Mouse (Mus musculus): ENCODE measurements around the gene Tmx1. TPM values are rescaled to one million over a fixed set of nuclear protein-coding genes. Genes with fewer than 3 reads are reported as not detected.

Gene Tmx1
- polyA plus RNA-seq, 1 experiment from 2014 or later, result 68.6 TPM

DNA sequence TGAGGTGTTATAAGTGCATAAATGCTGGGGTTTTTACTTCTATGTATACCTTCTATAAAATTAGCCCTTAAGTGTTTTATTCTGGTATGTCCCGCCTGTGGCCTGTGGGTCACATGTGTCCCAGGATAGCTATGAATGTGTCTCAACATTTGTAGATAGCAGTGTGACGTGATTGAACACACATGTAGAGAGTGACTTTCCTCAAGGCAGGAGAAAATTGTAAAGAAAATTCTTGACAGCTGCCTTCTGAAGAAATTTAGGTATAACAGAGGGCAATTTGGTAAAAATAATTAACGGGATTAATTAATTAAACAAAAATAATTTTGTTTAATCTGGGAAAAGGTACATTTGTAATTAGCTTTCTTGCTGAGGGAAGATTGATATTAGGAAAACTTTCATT, 22.4 kb downstream of the Tmx1 start:
- Histone ChIP-seq H3K36me3 (ENCODE audit: control insufficient read depth, insufficient read depth, low read length) (no peaks in the 10 kb centered on the region), H3K27ac (ENCODE audit: low read depth) (no peak overlapping the region), H3K4me2 (ENCODE audit: low read length) (no peak overlapping the region), H3K4me3 (ENCODE audit: low read depth, low read length) (no peak overlapping the region), H3K9me3 (ENCODE audit: control insufficient read depth, low read length) (no peaks in the 10 kb centered on the region), H3K27me3 (replicated peaks; ENCODE audit: control insufficient read depth, insufficient read depth, low read length) (no peaks in the 10 kb centered on the region), H3K9ac (ENCODE audit: low read length) (no peak overlapping the region), H3K4me1 (replicated peaks; ENCODE audit: control insufficient read depth, insufficient read depth, low read length) (no peaks in the 10 kb centered on the region)
- WGBS, result 83% methylated on average over 3 of the region's 3 CpGs
- ATAC-seq (replicated peaks; ENCODE audit: low FRiP score, low TSS enrichment, low read depth), result no peak
- DNase-seq (ENCODE audit: low spot score), result no peak

DNA sequence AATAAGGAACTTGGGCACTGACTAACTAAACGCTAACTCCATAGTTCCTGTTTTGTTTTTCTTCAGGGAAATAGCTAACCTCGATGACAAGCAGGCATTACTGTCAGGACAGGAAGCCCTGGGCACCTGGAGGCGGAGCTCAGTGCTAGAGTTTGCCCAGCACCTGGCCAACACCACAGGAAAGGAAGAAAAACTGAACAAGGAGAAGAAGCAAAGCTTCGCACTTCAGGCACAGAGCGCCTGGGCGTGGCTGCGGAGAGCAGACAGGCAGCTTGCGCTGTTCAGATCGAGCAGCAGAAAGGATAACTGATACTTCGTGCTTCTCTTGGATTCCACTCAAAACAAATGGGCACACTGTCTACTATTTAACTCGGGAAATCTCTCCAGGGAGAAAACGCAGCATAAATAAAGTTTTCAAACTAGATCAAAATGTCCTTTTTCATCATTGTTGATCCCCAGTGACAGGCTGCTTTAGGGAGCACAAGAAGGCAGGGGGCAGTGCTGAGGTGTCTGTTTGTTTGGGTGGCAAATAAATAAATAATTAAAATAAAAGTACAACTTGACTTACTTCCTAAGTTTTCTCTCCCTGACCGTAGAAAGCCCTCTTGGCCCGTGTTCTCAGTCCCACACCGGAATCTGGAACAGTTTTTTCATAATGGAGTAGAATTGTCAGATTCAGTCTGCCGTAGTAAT, 24.1 kb downstream of the Tmx1 start:
- Histone ChIP-seq H3K36me3 (ENCODE audit: control insufficient read depth, insufficient read depth, low read length) (no peaks in the 10 kb centered on the region), H3K9ac (ENCODE audit: low read length) (no peak overlapping the region), H3K9me3 (ENCODE audit: control insufficient read depth, low read length) (no peaks in the 10 kb centered on the region), H3K4me2 (ENCODE audit: low read length) (no peak overlapping the region), H3K27me3 (replicated peaks; ENCODE audit: control insufficient read depth, insufficient read depth, low read length) (no peaks in the 10 kb centered on the region), H3K27ac (ENCODE audit: low read depth) (no peak overlapping the region), H3K4me1 (replicated peaks; ENCODE audit: control insufficient read depth, insufficient read depth, low read length) (no peaks in the 10 kb centered on the region), H3K4me3 (ENCODE audit: low read depth, low read length) (no peak overlapping the region)
- ATAC-seq (replicated peaks; ENCODE audit: low FRiP score, low TSS enrichment, low read depth) (no peak), DNase-seq (ENCODE audit: low spot score) (no peak)
- 71% methylated on average over 16 of the region's 16 CpGs for WGBS

DNA sequence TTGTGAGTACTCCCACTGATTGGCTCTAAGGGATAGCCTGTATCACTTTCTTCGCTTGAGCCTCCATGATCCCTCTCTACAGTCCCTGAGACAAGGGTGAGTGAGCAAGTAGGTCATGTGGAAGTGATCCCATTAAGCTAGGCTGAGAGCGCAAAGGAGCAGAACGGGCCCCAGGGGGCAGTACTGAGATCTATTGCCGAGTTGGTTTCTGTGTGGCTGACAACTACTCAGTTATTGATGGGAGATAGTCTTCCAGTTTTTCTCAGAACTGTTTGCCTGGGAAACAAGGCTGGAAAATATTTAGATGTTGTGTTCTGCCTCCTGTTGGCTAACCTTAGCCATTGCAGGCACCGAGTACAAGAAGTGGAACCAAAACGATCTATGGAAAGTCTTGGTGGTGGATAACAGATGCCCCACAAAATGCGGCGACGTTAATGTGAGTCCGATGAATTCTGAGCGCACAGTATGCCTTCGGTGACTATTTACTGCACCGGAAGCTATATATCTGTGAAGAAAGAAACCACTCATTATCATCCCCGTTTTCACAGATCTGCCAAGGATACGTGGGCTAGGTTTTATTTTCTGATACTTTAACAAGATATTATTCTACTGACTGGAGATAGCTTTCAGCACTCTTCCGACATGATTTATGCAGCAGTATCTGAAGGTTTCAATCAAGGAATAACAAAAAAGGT, 24.8 kb downstream of the Tmx1 start:
- H3K4me2 ChIP-seq (ENCODE audit: low read length), result no peak overlapping the region
- H3K4me3 ChIP-seq (ENCODE audit: low read depth, low read length), result no peak overlapping the region
- WGBS, result 78% methylated on average over 16 of the region's 16 CpGs

GRCm38 (mm10) chr12:70485956-70486355, 33.1 kb downstream of the Tmx1 start:
- Histone ChIP-seq H3K4me3 (ENCODE audit: low read depth, low read length) (no peak overlapping the region), H3K36me3 (ENCODE audit: control insufficient read depth, insufficient read depth, low read length) (no peaks in the 10 kb centered on the region), H3K4me1 (replicated peaks; ENCODE audit: control insufficient read depth, insufficient read depth, low read length) (no peaks in the 10 kb centered on the region), H3K4me2 (ENCODE audit: low read length) (no peak overlapping the region), H3K27me3 (replicated peaks; ENCODE audit: control insufficient read depth, insufficient read depth, low read length) (no peaks in the 10 kb centered on the region), H3K9ac (ENCODE audit: low read length) (no peak overlapping the region), H3K27ac (ENCODE audit: low read depth) (no peak overlapping the region), H3K9me3 (ENCODE audit: control insufficient read depth, low read length) (no peaks in the 10 kb centered on the region)
- ATAC-seq (replicated peaks; ENCODE audit: low FRiP score, low TSS enrichment, low read depth) (no peak), DNase-seq (ENCODE audit: low spot score) (no peak)
- 86% methylated on average over 7 of the region's 7 CpGs for WGBS

More for the DNA sequence above, 24.8 kb downstream of the Tmx1 start:
- Histone ChIP-seq H3K36me3 (ENCODE audit: control insufficient read depth, insufficient read depth, low read length) (no peaks in the 10 kb centered on the region), H3K9me3 (ENCODE audit: control insufficient read depth, low read length) (no peaks in the 10 kb centered on the region), H3K4me1 (replicated peaks; ENCODE audit: control insufficient read depth, insufficient read depth, low read length) (no peaks in the 10 kb centered on the region), H3K9ac (ENCODE audit: low read length) (no peak overlapping the region), H3K27me3 (replicated peaks; ENCODE audit: control insufficient read depth, insufficient read depth, low read length) (no peaks in the 10 kb centered on the region), H3K27ac (ENCODE audit: low read depth) (no peak overlapping the region)
- DNase-seq (ENCODE audit: low spot score) (no peak), ATAC-seq (replicated peaks; ENCODE audit: low FRiP score, low TSS enrichment, low read depth) (no peak)

DNA sequence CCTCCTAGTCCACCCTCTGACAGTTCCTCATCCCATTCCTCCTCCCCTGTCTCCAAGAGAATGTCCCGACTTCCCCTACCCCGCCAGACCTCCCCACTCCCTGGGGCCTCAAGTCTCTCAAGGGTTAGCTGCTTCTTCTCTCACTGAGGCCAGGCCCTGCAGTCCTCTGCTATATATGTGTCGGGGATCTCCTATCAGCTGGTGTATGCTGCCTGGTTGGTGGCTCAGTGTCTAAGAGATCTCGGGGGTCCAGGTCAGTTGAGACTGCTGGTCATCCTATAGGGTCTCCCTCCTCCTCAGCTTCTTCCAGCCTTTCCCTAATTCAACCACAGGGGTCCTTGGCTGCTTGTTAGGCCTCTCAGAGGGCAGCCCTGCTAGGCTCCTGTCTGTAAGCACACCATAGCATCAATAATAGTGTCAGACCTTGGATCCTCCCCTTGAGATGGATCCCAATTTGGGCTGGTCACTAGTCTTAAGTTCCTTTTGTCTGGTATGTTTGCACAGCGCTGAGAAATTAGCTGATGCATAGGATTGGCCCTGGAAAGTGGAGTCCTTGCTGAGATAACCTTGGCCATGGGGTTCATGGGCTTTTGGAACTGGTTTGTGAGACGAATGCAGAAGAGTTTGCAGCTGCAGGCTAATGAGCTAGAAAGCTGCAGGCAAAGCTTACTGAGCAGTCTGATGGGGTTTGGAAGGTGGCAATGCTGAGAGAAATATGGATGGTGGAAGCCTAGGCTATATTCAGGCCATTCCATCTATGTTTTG, 34.0 kb downstream of the Tmx1 start:
- Histone ChIP-seq H3K9me3 (ENCODE audit: control insufficient read depth, low read length) (no peaks in the 10 kb centered on the region), H3K27ac (ENCODE audit: low read depth) (no peak overlapping the region)

GRCm38 (mm10) chr12:70492441-70492840, 39.5 kb downstream of the Tmx1 start:
- WGBS, result 86% methylated on average over 10 of the region's 10 CpGs
- Histone ChIP-seq H3K36me3 (ENCODE audit: control insufficient read depth, insufficient read depth, low read length) (no peaks in the 10 kb centered on the region), H3K4me3 (ENCODE audit: low read depth, low read length) (no peak overlapping the region), H3K9ac (ENCODE audit: low read length) (no peak overlapping the region), H3K27ac (ENCODE audit: low read depth) (no peak overlapping the region), H3K4me2 (ENCODE audit: low read length) (no peak overlapping the region), H3K9me3 (ENCODE audit: control insufficient read depth, low read length) (no peaks in the 10 kb centered on the region), H3K4me1 (replicated peaks; ENCODE audit: control insufficient read depth, insufficient read depth, low read length) (no peaks in the 10 kb centered on the region), H3K27me3 (replicated peaks; ENCODE audit: control insufficient read depth, insufficient read depth, low read length) (no peaks in the 10 kb centered on the region)
- ATAC-seq (replicated peaks; ENCODE audit: low FRiP score, low TSS enrichment, low read depth) (no peak), DNase-seq (ENCODE audit: low spot score) (no peak)

More for the DNA sequence above, 34.0 kb downstream of the Tmx1 start:
- H3K4me3 ChIP-seq (ENCODE audit: low read depth, low read length), result no peak overlapping the region
- H3K36me3 ChIP-seq (ENCODE audit: control insufficient read depth, insufficient read depth, low read length), result no peaks in the 10 kb centered on the region
- ATAC-seq (replicated peaks; ENCODE audit: low FRiP score, low TSS enrichment, low read depth) (no peak), DNase-seq (ENCODE audit: low spot score) (no peak)
- no peak overlapping the region for H3K9ac ChIP-seq (ENCODE audit: low read length)
- no peaks in the 10 kb centered on the region for H3K4me1 ChIP-seq (replicated peaks; ENCODE audit: control insufficient read depth, insufficient read depth, low read length)
- H3K27me3 ChIP-seq (replicated peaks; ENCODE audit: control insufficient read depth, insufficient read depth, low read length), result no peaks in the 10 kb centered on the region
- WGBS, result 75% methylated on average over 6 of the region's 6 CpGs
- H3K4me2 ChIP-seq (ENCODE audit: low read length), result no peak overlapping the region

DNA sequence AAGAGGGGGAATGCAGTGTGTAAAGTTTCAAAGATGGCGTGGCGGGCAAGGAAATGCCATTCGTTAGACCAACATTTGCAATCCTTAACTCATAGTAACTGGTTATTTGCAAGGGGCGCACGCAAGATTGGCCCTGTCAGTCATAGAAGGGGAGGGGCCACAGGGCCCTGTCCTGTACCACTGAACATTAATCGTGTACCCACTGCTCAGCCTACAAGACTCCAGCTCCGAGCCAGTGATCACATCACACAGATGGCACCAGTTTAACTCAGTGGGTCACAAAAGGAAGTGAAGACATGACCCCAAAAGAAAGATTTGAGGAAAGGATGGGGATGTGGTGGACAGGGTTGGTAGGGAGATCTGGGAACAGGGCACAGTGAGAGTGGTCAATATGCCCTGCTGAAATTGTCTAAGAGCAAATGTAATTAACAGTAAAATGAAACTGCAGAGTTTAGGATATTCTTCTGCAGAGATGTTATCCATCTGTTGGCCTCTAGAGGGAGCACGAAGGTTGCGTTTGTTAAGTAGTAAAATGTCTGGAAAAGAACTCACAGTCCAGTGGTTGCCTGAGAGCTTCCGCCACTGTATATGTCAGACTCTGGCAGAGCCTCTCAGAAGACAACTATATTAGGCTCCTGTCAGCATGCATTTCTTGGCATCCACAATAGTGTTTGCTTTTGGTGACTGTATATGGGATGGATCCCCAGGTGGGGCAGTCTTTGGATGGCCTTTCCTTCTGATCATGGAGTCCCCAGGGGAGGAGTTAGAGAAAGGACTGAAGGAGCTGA, 41.8 kb downstream of the Tmx1 start:
- H3K9ac ChIP-seq (ENCODE audit: low read length), result no peak overlapping the region
- WGBS, result 54% methylated on average over 10 of the region's 10 CpGs
- DNase-seq (ENCODE audit: low spot score) (peak; percentile 67), ATAC-seq (replicated peaks; ENCODE audit: low FRiP score, low TSS enrichment, low read depth) (peak; percentile 66; the same call in 1 of the 2 replicates)
- H3K4me2 ChIP-seq (ENCODE audit: low read length), result no peak overlapping the region
- no peaks in the 10 kb centered on the region for H3K4me1 ChIP-seq (replicated peaks; ENCODE audit: control insufficient read depth, insufficient read depth, low read length)
- no peak overlapping the region for H3K4me3 ChIP-seq (ENCODE audit: low read depth, low read length)
- H3K36me3 ChIP-seq (ENCODE audit: control insufficient read depth, insufficient read depth, low read length), result no peaks in the 10 kb centered on the region
- H3K9me3 ChIP-seq (ENCODE audit: control insufficient read depth, low read length), result 0 out of 2 replicates have a peak, but pooled peaks cover 2% of the 10 kb centered on the region
- H3K27me3 ChIP-seq (replicated peaks; ENCODE audit: control insufficient read depth, insufficient read depth, low read length), result no peaks in the 10 kb centered on the region
- H3K27ac ChIP-seq (ENCODE audit: low read depth), result no peak overlapping the region

DNA sequence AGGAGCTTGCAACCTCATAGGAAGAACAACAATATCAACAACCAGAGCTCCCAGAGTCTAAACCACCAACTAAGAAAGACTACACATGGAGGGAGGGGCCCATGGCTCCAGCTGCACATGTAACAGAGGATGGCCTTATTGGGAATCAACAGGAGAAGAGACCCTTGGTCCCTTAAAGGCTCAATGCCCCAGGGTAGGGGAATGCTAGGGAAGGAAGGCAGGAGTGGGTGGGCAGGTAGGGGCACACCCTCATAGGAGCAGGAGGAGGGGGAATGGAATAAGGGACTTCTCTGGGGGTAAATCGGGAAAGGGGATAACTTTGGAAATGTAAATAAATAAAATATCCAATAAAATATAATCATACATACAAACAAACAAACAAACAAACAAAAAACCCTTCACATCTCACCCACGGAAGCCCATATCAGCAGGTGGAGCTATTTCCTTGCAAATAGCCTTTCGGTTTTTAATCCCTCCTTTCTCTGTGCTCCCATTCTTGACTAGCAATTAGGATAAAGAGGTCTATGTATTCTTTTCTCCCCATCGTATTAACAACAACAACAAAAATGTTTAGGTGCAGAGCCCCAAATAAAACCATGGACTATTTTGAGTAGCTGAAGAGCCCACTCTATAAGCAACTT, 42.5 kb downstream of the Tmx1 start:
- Histone ChIP-seq H3K27ac (ENCODE audit: low read depth) (no peak overlapping the region), H3K4me1 (replicated peaks; ENCODE audit: control insufficient read depth, insufficient read depth, low read length) (no peaks in the 10 kb centered on the region), H3K27me3 (replicated peaks; ENCODE audit: control insufficient read depth, insufficient read depth, low read length) (no peaks in the 10 kb centered on the region), H3K4me2 (ENCODE audit: low read length) (no peak overlapping the region), H3K36me3 (ENCODE audit: control insufficient read depth, insufficient read depth, low read length) (no peaks in the 10 kb centered on the region), H3K9me3 (ENCODE audit: control insufficient read depth, low read length) (0 out of 2 replicates have a peak, but pooled peaks cover 2% of the 10 kb centered on the region), H3K4me3 (ENCODE audit: low read depth, low read length) (no peak overlapping the region), H3K9ac (ENCODE audit: low read length) (no peak overlapping the region)
- 0 out of 2 replicates have a peak, but pooled peaks have one; percentile 32 for ATAC-seq (replicated peaks; ENCODE audit: low FRiP score, low TSS enrichment, low read depth)
- WGBS, result 40% methylated on average over 4 of the region's 4 CpGs
- DNase-seq (ENCODE audit: low spot score), result no peak

Measured in intestine, embryonic 14.5 days (tissue).